Mouse (Mus musculus) G1E (cell line): Measurements from ENCODE around the gene Fbn1.

Experiments
- CTCF ChIP-seq: IDR thresholded peaks from 2 replicates; pipeline ENCODE4 v1.5.1; 2012; ENCODE audit warnings: low read depth, low read length, inconsistent platforms, mixed read lengths
- TAL1 ChIP-seq: conservative IDR thresholded peaks from 2 replicates; pipeline ENCODE4 v1.6.1; 2012; ENCODE audit warnings: low read depth, low read length, inconsistent platforms, mixed read lengths

DNA sequence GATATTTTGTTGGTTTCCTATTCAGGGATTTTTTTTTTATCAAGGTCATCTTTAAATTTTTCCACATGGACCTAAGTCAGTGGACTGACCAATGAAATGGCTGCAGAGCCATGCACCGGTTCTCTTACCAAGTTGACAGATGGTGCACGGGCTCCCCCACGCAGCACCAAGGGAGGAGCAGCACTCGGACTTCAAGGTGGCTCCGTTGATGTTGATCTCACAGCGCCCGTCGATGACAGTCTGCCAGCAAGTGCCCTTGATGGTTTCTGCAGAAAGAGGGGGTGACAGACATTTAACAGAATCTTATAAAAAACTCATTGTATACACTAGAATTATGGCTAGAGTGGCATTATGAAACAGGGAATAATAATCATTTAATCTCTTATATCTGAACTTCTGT, 138.1 kb downstream of the Fbn1 start:
- TF ChIP-seq CTCF: no peak
- TF ChIP-seq TAL1: no peak
